Mouse (Mus musculus) limb, embryonic 12.5 days (tissue): Measurements from ENCODE around the gene Gm5269. TPM values are rescaled to one million over a fixed set of nuclear protein-coding genes. Genes with fewer than 3 reads are reported as not detected.
A peak's percentile ranks its signal among the peaks of the same experiment; 100 is the strongest.

Experiments
- ATAC-seq: fragments of 200-750 bp; cut with Nextera tagmentation; 2 replicates; pipeline ENCODE4 v1.8.0; 2017; ENCODE audit warnings: low read depth, moderate TSS enrichment; ENCODE audit not compliant: insufficient number of reproducible peaks, insufficient read depth, low FRiP score, low TSS enrichment
- H3K27ac ChIP-seq: fragments of 300-500 bp; sonication (generic); 2 replicates; pipeline ENCODE4 v1.5.1; 2016; ENCODE audit warnings: mild to moderate bottlenecking, moderate library complexity
- H3K27me3 ChIP-seq: fragments of 300-500 bp; sonication (generic); 2 replicates; pipeline ENCODE4 v1.6.1; 2016; ENCODE audit warnings: mild to moderate bottlenecking, moderate library complexity
- H3K36me3 ChIP-seq: fragments of 300-500 bp; sonication (generic); 2 replicates; pipeline ENCODE4 v1.6.1; 2016; ENCODE audit warnings: mild to moderate bottlenecking, moderate library complexity
- H3K4me1 ChIP-seq: fragments of 300-500 bp; sonication (generic); replicated peaks from 2 replicates; pipeline ENCODE4 v1.6.1; 2016
- H3K4me2 ChIP-seq: fragments of 300-500 bp; sonication (generic); 2 replicates; pipeline ENCODE4 v1.6.1; 2016; ENCODE audit warnings: mild to moderate bottlenecking, moderate library complexity
- H3K4me3 ChIP-seq: fragments of 300-500 bp; sonication (generic); replicated peaks from 2 replicates; pipeline ENCODE4 v1.5.1; 2016; ENCODE audit warnings: mild to moderate bottlenecking
- H3K9ac ChIP-seq: fragments of 300-500 bp; sonication (generic); replicated peaks from 2 replicates; pipeline ENCODE4 v1.6.1; 2016; ENCODE audit warnings: mild to moderate bottlenecking, moderate library complexity
- H3K9me3 ChIP-seq: fragments of 300-500 bp; sonication (generic); 2 replicates; pipeline ENCODE4 v1.6.1; 2016; ENCODE audit warnings: mild to moderate bottlenecking, moderate library complexity
- WGBS: fragments of 180-500 bp; shearing (Covaris S2); methylation state at CpG from one replicate; pipeline ENCODE4 v1.1.7; 2016; 5-methylcytosine and 5-hydroxymethylcytosine counted together
- polyA plus RNA-seq: library from polyadenylated mRNA; unstranded; fragments of >200 nt; fragmentation: Nextera tagmentation; extraction: Ambion mirVana; gene quantifications from 2 replicates; pipeline ENCODE4 v1.2.1, GENCODE M21; 2016

Gene Gm5269
- polyA plus RNA-seq, 1 experiment from 2014 or later, result not detected

DNA sequence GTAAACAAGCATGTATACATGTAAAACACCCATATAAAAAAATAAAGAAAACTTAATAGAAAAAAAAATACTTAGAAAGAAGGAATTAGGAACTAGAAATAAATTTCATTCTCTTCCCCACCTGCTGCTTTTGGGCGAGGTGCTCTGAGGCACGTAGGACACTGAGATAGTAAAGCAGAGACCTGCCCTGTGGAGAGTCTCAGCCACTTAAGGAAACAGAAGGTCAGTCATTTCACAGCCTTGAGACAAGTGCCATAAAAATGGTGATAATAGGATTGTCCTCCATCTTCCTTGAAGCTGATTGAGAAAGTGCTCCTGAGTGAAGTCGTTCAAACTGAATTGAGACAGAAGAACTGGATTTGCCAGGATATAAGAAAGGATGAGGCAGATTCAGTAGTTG lies 12.6 kb downstream of the Gm5269 start:
- ATAC-seq, result no peak
- Histone ChIP-seq H3K9me3 (no peaks in the 10 kb centered on the region), H3K36me3 (no peaks in the 10 kb centered on the region), H3K4me1 (no peaks in the 10 kb centered on the region), H3K4me3 (no peak overlapping the region), H3K4me2 (no peak overlapping the region), H3K27ac (no peak overlapping the region), H3K27me3 (no peaks in the 10 kb centered on the region), H3K9ac (no peak overlapping the region)
- 55% methylated on average over 3 of the region's 3 CpGs for WGBS

DNA sequence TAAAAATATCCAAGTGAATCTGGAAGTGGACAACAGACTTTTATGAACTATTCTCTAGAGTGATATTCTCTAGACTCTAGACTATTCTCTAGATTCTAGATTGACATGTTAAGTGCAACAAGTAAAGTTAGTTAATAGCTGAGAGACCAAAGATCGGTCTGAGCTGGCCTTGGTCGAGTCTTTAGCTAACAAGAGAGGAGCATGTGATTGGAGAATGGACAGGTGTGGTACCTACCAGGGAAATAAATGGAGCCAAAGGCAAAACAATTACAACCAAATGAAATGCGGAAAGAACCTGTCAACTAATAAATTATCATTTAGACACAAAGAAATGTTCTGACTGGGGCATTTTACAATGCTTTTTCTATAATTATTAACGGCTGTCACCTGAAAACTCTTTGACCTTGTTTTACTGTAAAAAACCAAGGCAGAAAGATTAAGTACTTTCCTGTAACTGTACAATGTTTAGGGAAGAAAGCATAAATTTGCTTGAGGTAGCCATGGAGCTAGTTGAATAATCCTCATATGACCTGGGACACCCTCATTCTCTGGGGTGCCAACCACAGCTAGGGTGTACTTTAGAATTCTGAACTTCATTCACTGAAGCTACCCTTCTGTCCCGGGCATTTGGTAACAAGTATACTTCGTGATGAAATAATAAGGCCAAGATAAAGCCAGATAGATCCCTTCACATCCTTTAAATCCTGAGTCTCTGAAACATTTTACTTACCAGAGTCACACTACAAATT lies 13.4 kb downstream of the Gm5269 start:
- 75% methylated on average over 6 of the region's 6 CpGs for WGBS
- H3K4me1 ChIP-seq, result no peaks in the 10 kb centered on the region
- no peaks in the 10 kb centered on the region for H3K36me3 ChIP-seq

DNA sequence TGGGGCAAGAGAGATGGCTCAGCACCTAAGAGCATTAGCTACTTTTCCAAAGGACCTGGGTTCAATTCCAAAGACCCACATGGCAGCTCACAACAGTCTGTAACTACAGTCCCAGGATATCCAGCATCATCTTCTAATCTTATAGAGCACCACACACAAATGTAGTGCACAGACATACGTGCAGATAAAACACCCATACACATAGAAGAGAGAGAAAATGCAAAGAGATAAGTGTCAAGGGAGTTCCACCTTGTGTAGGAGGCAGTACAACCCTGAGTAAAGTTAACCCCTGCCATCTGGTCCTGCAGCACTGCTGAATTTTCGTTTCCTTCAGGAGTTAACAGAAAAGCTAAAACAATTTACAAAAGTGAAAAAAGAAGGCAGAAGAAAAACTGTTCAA lies 14.4 kb downstream of the Gm5269 start:
- Histone ChIP-seq H3K36me3 (no peaks in the 10 kb centered on the region), H3K4me2 (no peak overlapping the region), H3K9me3 (no peaks in the 10 kb centered on the region), H3K4me1 (no peaks in the 10 kb centered on the region), H3K27me3 (no peaks in the 10 kb centered on the region), H3K9ac (no peak overlapping the region), H3K27ac (no peak overlapping the region), H3K4me3 (no peak overlapping the region)
- no peak for ATAC-seq
- WGBS, result 71% methylated on average over 2 of the region's 2 CpGs

More for the DNA sequence above, 13.4 kb downstream of the Gm5269 start:
- H3K27ac ChIP-seq, result no peak overlapping the region
- no peaks in the 10 kb centered on the region for H3K27me3 ChIP-seq
- no peak for ATAC-seq
- H3K9me3 ChIP-seq, result no peaks in the 10 kb centered on the region
- no peak overlapping the region for H3K9ac ChIP-seq
- H3K4me3 ChIP-seq, result no peak overlapping the region
- no peak overlapping the region for H3K4me2 ChIP-seq

DNA sequence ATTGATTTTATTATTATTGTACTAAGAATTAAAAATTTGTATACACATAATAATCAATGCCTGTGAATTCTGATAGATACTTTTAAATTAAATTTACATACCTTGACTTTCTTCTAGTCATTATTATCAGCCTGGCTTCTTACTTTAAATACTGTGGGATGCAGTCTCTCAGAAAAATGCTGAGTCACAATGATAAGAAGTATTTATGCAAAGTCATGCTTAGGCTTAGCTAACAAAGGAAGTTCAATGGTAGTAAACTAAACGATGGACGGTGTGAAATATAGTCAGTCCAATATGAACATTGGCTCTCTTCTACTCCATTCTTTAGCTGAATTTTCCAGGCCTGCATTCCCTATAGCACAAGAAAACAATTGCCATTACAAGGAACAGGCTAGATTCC lies 16.8 kb downstream of the Gm5269 start:
- no peak for ATAC-seq
- no peaks in the 10 kb centered on the region for H3K27me3 ChIP-seq
- H3K4me3 ChIP-seq, result no peak overlapping the region
- WGBS, result 82% methylated on average over 2 of the region's 2 CpGs
- H3K4me1 ChIP-seq, result no peaks in the 10 kb centered on the region
- H3K27ac ChIP-seq, result no peak overlapping the region
- H3K9ac ChIP-seq, result no peak overlapping the region
- no peaks in the 10 kb centered on the region for H3K36me3 ChIP-seq
- H3K9me3 ChIP-seq, result no peaks in the 10 kb centered on the region
- H3K4me2 ChIP-seq, result no peak overlapping the region

DNA sequence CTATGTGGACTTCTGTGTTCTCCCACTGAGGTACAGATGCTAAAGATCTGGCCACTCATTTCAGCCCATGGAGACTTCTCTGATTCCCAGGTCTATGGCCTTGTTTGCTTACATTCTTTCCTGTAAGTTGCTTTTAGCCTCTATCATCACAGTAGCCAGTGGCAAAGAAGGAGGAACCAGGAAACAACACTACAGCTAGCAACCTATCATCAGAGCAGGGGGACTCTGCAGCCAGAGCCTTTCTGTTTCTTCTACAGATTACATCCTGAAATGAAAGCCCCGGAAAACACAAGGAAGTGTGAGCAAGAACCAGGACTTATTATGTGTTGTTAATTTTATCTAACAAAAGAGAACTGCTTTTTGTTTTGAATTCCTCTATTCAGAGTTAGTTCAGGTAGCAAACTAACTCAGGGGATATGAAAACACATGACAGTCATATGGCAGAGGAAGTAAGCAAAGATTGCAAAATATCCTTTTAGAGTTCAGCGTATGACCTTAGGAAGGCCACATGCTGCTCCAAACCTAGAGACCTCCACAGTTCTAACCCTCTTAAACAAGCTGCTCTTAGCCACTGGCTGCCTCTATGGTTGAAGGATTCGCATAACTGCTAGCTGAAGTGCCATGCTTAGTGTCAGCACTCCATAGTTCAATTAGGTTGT lies 21.5 kb downstream of the Gm5269 start:
- no peak overlapping the region for H3K27ac ChIP-seq
- H3K4me2 ChIP-seq, result no peak overlapping the region
- no peaks in the 10 kb centered on the region for H3K36me3 ChIP-seq
- no peaks in the 10 kb centered on the region for H3K9me3 ChIP-seq
- no peak overlapping the region for H3K4me3 ChIP-seq
- H3K9ac ChIP-seq, result no peak overlapping the region
- no peaks in the 10 kb centered on the region for H3K27me3 ChIP-seq
- H3K4me1 ChIP-seq, result peaks cover 16% of the 10 kb centered on the region; the same call in 1 of the 2 replicates
- 85% methylated on average over 3 of the region's 3 CpGs for WGBS
- ATAC-seq, result no peak

DNA sequence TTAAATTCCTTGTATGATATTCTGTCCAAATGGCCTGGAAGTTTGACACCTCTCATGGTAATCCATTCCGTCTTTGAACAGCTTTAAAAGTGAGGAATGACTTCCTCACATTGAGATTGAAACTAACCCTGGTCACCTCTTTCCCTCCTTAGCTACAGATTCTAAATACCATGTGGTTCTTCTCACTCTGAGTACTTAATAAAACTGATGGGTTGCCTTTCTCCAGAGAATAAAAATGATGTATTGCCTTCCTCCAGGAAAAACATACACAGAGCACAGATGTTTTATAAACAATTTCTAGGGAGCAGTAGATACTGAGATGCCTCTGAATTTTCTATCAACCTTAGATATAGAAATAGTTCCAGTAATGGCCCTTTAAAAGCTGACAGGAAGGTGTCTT lies 22.0 kb downstream of the Gm5269 start:
- Histone ChIP-seq H3K4me1 (peaks cover 16% of the 10 kb centered on the region; the same call in 1 of the 2 replicates), H3K4me3 (no peak overlapping the region), H3K9ac (no peak overlapping the region), H3K4me2 (no peak overlapping the region), H3K36me3 (no peaks in the 10 kb centered on the region), H3K27ac (no peak overlapping the region), H3K27me3 (no peaks in the 10 kb centered on the region), H3K9me3 (0 out of 2 replicates have a peak, but pooled peaks cover 2% of the 10 kb centered on the region)
- WGBS, result 42% methylated on average over 1 of the region's 1 CpGs
- no peak for ATAC-seq

DNA sequence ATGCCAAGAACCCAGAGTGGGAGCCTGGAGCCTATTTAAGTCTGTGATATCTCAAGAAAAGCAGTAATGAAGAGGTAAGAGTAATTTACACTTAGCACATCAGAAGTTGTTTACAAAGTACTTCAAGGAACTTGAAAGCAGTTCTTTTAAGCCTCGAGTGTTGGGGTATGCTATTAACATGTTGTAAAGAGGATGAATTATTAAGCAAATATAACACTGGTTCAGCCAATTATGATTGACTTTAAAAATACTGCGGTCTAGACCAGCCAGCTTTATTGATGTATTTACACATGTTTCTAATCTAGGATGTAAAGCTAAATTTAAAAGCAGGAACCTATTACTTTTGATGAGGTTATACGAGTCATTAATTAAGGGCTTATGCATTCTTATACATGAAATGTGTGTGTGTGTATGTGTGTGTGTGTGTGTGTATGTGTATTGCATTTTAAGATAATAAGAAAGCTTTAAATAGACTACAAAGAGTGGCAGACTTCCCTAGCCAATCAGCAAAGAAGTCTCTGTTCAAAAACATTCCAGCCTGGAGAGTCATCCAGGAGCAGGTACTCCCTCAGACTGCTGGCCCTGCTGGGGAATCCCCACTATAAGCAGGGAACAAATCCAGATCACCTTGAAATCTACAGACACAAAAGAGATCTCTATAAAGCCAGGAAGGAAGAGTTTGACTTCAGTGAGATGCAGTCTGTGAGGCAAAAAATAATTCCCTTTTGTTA lies 23.6 kb downstream of the Gm5269 start:
- no peak overlapping the region for H3K4me3 ChIP-seq
- H3K4me2 ChIP-seq, result no peak overlapping the region
- H3K27ac ChIP-seq, result no peak overlapping the region; the same call in 1 of the 2 replicates
- no peak overlapping the region for H3K9ac ChIP-seq
- peak; percentile 81 for ATAC-seq
- peaks cover 4% of the 10 kb centered on the region; the same call in 1 of the 2 replicates for H3K9me3 ChIP-seq
- peaks cover 16% of the 10 kb centered on the region; the same call in 1 of the 2 replicates for H3K4me1 ChIP-seq
- H3K27me3 ChIP-seq, result no peaks in the 10 kb centered on the region
- H3K36me3 ChIP-seq, result no peaks in the 10 kb centered on the region
- 13% methylated on average over 3 of the region's 3 CpGs for WGBS

DNA sequence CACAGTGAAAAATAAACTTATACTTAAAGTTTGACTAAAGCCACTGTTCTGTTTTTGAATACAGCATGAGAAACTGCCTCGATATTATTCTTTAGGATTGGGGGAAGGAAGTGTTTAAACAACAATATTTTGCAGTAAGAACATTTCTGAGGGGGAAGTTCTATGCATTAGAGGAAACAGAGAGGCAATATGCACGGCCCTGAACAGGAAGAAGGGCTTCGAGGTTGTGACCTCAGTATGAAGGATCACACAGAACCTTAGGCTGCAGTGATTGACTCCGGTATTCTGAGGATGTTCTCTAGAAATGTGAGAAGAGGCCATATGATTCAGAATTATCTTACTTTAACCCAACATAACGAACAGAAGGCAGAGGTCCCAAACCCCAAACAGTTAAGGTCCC lies 24.3 kb downstream of the Gm5269 start:
- WGBS, result 41% methylated on average over 5 of the region's 5 CpGs

DNA sequence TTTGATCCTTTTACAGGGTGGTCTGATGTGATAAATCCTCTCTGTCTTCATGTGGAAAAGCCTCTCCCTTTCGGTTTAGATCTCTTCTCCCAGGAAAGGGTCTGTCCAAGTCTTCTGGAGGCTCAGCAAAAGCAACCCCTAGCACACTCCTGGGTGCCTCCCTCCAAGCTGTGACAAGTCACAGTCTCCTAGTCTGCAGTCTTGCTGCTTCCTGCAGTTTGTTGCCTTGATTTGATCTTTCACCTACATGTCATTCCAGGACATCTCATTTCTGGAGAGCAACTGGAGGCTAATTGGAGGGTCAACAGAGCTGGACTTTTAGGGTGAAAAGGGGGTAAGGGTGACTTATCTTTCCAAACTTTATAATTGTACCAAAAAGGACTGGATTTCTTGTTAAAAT lies 24.8 kb downstream of the Gm5269 start:
- no peak overlapping the region for H3K9ac ChIP-seq
- ATAC-seq, result no peak
- H3K27me3 ChIP-seq, result no peaks in the 10 kb centered on the region
- H3K4me1 ChIP-seq, result peaks cover 16% of the 10 kb centered on the region; the same call in 1 of the 2 replicates
- no peak overlapping the region for H3K4me3 ChIP-seq
- no peak overlapping the region for H3K4me2 ChIP-seq
- no peak overlapping the region for H3K27ac ChIP-seq
- H3K36me3 ChIP-seq, result no peaks in the 10 kb centered on the region
- H3K9me3 ChIP-seq, result peaks cover 4% of the 10 kb centered on the region; the same call in 1 of the 2 replicates
- WGBS, result 17% methylated on average over 1 of the region's 1 CpGs

More for the DNA sequence above, 24.3 kb downstream of the Gm5269 start:
- Histone ChIP-seq H3K27me3 (no peaks in the 10 kb centered on the region), H3K4me2 (no peak overlapping the region), H3K27ac (peak overlapping the region; percentile 60), H3K4me1 (peaks cover 16% of the 10 kb centered on the region; the same call in 1 of the 2 replicates), H3K9ac (no peak overlapping the region), H3K36me3 (no peaks in the 10 kb centered on the region), H3K9me3 (peaks cover 4% of the 10 kb centered on the region; the same call in 1 of the 2 replicates), H3K4me3 (no peak overlapping the region)
- no peak for ATAC-seq

DNA sequence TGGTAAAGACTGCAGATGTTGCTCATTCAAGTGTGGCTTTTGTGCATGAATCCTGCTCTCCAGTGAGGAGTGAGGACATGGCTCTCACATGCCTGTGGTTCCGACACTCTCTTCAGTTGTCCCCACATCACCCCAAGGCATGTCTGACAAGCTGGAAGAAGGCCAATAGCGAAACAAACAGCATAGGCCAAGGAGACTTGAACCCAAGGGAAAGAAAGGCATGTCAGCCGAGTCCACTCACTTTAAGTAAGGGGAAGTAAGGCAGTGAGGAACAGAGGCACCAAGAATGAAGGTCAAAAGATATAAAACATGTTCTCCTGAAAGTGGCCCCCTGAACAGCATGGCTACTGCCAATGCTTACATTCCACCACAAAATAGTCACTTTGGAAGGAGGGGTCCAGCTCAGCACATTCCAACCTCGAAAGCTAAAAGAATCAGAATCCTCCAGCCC lies 25.5 kb downstream of the Gm5269 start:
- Histone ChIP-seq H3K27ac (peak overlapping the region; percentile 70; the same call in 1 of the 2 replicates), H3K4me3 (no peak overlapping the region), H3K4me1 (peaks cover 16% of the 10 kb centered on the region; the same call in 1 of the 2 replicates), H3K36me3 (no peaks in the 10 kb centered on the region), H3K9me3 (peaks cover 4% of the 10 kb centered on the region; the same call in 1 of the 2 replicates), H3K27me3 (no peaks in the 10 kb centered on the region), H3K4me2 (no peak overlapping the region), H3K9ac (no peak overlapping the region)
- 42% methylated on average over 4 of the region's 4 CpGs for WGBS
- ATAC-seq, result peak; percentile 77; the same call in 1 of the 2 replicates

DNA sequence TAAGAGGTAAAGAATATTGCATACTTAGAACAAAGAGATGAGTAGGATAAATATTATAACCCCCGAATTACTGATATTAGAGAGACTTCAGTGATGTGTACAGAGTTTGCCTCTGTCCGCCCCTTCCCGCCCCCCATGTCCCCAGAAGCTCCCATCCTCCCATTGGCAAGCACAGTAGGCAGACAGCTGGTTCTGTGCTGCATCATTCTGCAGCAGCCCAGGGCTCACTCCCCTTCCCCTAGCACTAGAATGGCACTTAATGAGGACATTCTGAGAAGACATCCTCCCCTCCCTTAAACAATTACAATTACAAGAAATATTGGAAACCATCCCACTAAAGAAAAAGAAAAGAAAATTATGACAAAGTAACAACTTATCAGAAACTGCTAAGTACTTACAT lies 26.4 kb downstream of the Gm5269 start:
- Histone ChIP-seq H3K9ac (no peak overlapping the region), H3K4me2 (no peak overlapping the region), H3K4me3 (no peak overlapping the region), H3K27me3 (no peaks in the 10 kb centered on the region), H3K4me1 (peaks cover 16% of the 10 kb centered on the region; the same call in 1 of the 2 replicates), H3K27ac (no peak overlapping the region), H3K9me3 (peaks cover 4% of the 10 kb centered on the region; the same call in 1 of the 2 replicates), H3K36me3 (no peaks in the 10 kb centered on the region)
- ATAC-seq, result no peak
- 85% methylated on average over 3 of the region's 3 CpGs for WGBS
